Mouse (Mus musculus) neural tube, embryonic 11.5 days (tissue): ENCODE measurements around the gene Cdk5rap3. TPM values are rescaled to one million over a fixed set of nuclear protein-coding genes. Genes with fewer than 3 reads are reported as not detected.
A peak's percentile ranks its signal among the peaks of the same experiment; 100 is the strongest.

ENCODE experiments used
- ATAC-seq: fragments of 200-750 bp; cut with Nextera tagmentation; 2 replicates; pipeline ENCODE4 v1.8.0; 2017; ENCODE audit warnings: moderate number of reproducible peaks, mild to moderate bottlenecking, moderate TSS enrichment, moderate library complexity; ENCODE audit not compliant: insufficient read depth, low FRiP score, low TSS enrichment
- DNase-seq: peaks from one replicate; pipeline ENCODE4 v3.0.0-alpha.2; 2015; ENCODE audit warnings: low spot score
- H3K27ac ChIP-seq: fragments of 300-500 bp; sonication (generic); 2 replicates; pipeline ENCODE4 v1.5.1; 2014; ENCODE audit warnings: low read depth, mild to moderate bottlenecking, low read length
- H3K27me3 ChIP-seq: fragments of 300-500 bp; sonication (generic); 2 replicates; pipeline ENCODE4 v1.6.1; 2014; ENCODE audit warnings: mild to moderate bottlenecking, low read length, mixed read lengths; ENCODE audit not compliant: control insufficient read depth, insufficient read depth
- H3K36me3 ChIP-seq: fragments of 300-500 bp; sonication (generic); 2 replicates; pipeline ENCODE4 v1.6.1; 2014; ENCODE audit warnings: mild to moderate bottlenecking, low read length, moderate library complexity, mixed read lengths; ENCODE audit not compliant: control insufficient read depth, insufficient read depth
- H3K4me1 ChIP-seq: fragments of 300-500 bp; sonication (generic); 2 replicates; pipeline ENCODE4 v1.6.1; 2014; ENCODE audit warnings: low read length, mixed read lengths; ENCODE audit not compliant: control insufficient read depth, insufficient read depth
- H3K4me2 ChIP-seq: fragments of 300-500 bp; sonication (generic); 2 replicates; pipeline ENCODE4 v1.6.1; 2014; ENCODE audit warnings: low read depth, mild to moderate bottlenecking, moderate library complexity
- H3K4me3 ChIP-seq: fragments of 300-500 bp; sonication (generic); 2 replicates; pipeline ENCODE4 v1.5.1; 2014; ENCODE audit warnings: low read depth, low read length
- H3K9ac ChIP-seq: fragments of 300-500 bp; sonication (generic); 2 replicates; pipeline ENCODE4 v1.6.1; 2014; ENCODE audit warnings: mild to moderate bottlenecking, low read length
- H3K9me3 ChIP-seq: fragments of 300-500 bp; sonication (generic); 2 replicates; pipeline ENCODE4 v1.6.1; 2016; ENCODE audit warnings: low read length; ENCODE audit not compliant: control insufficient read depth
- WGBS: fragments of 180-500 bp; shearing (Covaris S2); extraction: QIAGEN DNeasy Blood & Tissue Kit; methylation state at CpG from one replicate; pipeline ENCODE4 v1.1.7; 2014; 5-methylcytosine and 5-hydroxymethylcytosine counted together
- polyA plus RNA-seq: library from polyadenylated mRNA; unstranded; fragments of >200 nt; fragmentation: Nextera tagmentation; extraction: Ambion mirVana; gene quantifications from 2 replicates; pipeline ENCODE4 v1.2.1, GENCODE M21; 2014

The Cdk5rap3 gene
- polyA plus RNA-seq, 1 experiment from 2014 or later: 92.7 TPM

- H3K27me3 ChIP-seq: no peaks in the 10 kb centered on the region
- H3K36me3 ChIP-seq: peaks cover 3% of the 10 kb centered on the region
- no peaks in the 10 kb centered on the region for H3K9me3 ChIP-seq
- H3K4me2 ChIP-seq: no peak overlapping the region
- H3K4me1 ChIP-seq: 0 out of 2 replicates have a peak, but pooled peaks cover 3% of the 10 kb centered on the region
- DNase-seq (no peak), ATAC-seq (no peak)
- no peak overlapping the region for H3K9ac ChIP-seq
- H3K27ac ChIP-seq: no peak overlapping the region
- WGBS: 90% methylated on average over 4 of the region's 4 CpGs
- H3K4me3 ChIP-seq: no peak overlapping the region
These were observed 31.6 kb upstream of the Cdk5rap3 start for GRCm38 (mm10) chr11:96947849-96948248.

- H3K4me1 ChIP-seq: 0 out of 2 replicates have a peak, but pooled peaks cover 3% of the 10 kb centered on the region
- H3K27me3 ChIP-seq: no peaks in the 10 kb centered on the region
- DNase-seq (no peak), ATAC-seq (no peak)
- H3K36me3 ChIP-seq: no peaks in the 10 kb centered on the region; the same call in 1 of the 2 replicates
- no peaks in the 10 kb centered on the region for H3K9me3 ChIP-seq
- H3K27ac ChIP-seq: no peak overlapping the region
- 86% methylated on average over 9 of the region's 9 CpGs for WGBS
- H3K9ac ChIP-seq: no peak overlapping the region
- H3K4me3 ChIP-seq: no peak overlapping the region
- H3K4me2 ChIP-seq: no peak overlapping the region
These were observed 30.2 kb upstream of the Cdk5rap3 start for GRCm38 (mm10) chr11:96946498-96946897.

- 87% methylated on average over 14 of the region's 14 CpGs for WGBS
- Histone ChIP-seq H3K36me3 (no peaks in the 10 kb centered on the region), H3K4me1 (0 out of 2 replicates have a peak, but pooled peaks cover 3% of the 10 kb centered on the region), H3K4me2 (peak overlapping the region; percentile 85; the same call in 1 of the 2 replicates), H3K9me3 (no peaks in the 10 kb centered on the region), H3K4me3 (peak overlapping the region; percentile 45; the same call in 1 of the 2 replicates), H3K27ac (no peak overlapping the region), H3K27me3 (no peaks in the 10 kb centered on the region), H3K9ac (no peak overlapping the region; the same call in 1 of the 2 replicates)
- DNase-seq: no peak
- ATAC-seq: no peak
These were observed 28.7 kb upstream of the Cdk5rap3 start for GRCm38 (mm10) chr11:96944844-96945580.

GRCm38 (mm10) chr11:96943746-96944304 lies 27.5 kb upstream of the Cdk5rap3 start, which contains the start of gene Pnpo:
TSS of gene Pnpo (minus strand) at chr11:96943986.
- WGBS: under 1% methylated on average over 29 of the region's 29 CpGs
- ATAC-seq (peak; percentile 82), DNase-seq (peak; percentile 89)
- no peaks in the 10 kb centered on the region for H3K36me3 ChIP-seq
- 0 out of 2 replicates have a peak, but pooled peaks cover 3% of the 10 kb centered on the region for H3K4me1 ChIP-seq
- peak within 1 kb of the TSS; percentile 45 for H3K4me3 ChIP-seq
- H3K4me2 ChIP-seq: peak within 1 kb of the TSS; percentile 85
- no peak within 1 kb of the TSS for H3K27ac ChIP-seq
- H3K27me3 ChIP-seq: no peaks in the 10 kb centered on the region
- no peaks in the 10 kb centered on the region for H3K9me3 ChIP-seq
- peak within 1 kb of the TSS; percentile 61 for H3K9ac ChIP-seq

- DNase-seq (no peak), ATAC-seq (no peak)
- H3K9me3 ChIP-seq: no peaks in the 10 kb centered on the region
- WGBS: 84% methylated on average over 6 of the region's 6 CpGs
- H3K27ac ChIP-seq: no peak overlapping the region
- 0 out of 2 replicates have a peak, but pooled peaks cover 3% of the 10 kb centered on the region for H3K4me1 ChIP-seq
- H3K27me3 ChIP-seq: no peaks in the 10 kb centered on the region
- H3K36me3 ChIP-seq: no peaks in the 10 kb centered on the region
- H3K9ac ChIP-seq: no peak overlapping the region
- H3K4me3 ChIP-seq: no peak overlapping the region
- no peak overlapping the region for H3K4me2 ChIP-seq
These were observed 25.8 kb upstream of the Cdk5rap3 start for GRCm38 (mm10) chr11:96941989-96942590.

GRCm38 (mm10) chr11:96940578-96941465 lies 24.5 kb upstream of the Cdk5rap3 start:
- Histone ChIP-seq H3K36me3 (no peaks in the 10 kb centered on the region), H3K9ac (no peak overlapping the region), H3K4me1 (0 out of 2 replicates have a peak, but pooled peaks cover 3% of the 10 kb centered on the region), H3K27me3 (no peaks in the 10 kb centered on the region), H3K4me3 (no peak overlapping the region), H3K4me2 (no peak overlapping the region), H3K27ac (no peak overlapping the region), H3K9me3 (no peaks in the 10 kb centered on the region)
- ATAC-seq (no peak), DNase-seq (no peak)
- WGBS: 80% methylated on average over 16 of the region's 16 CpGs

- DNase-seq (no peak), ATAC-seq (no peak)
- H3K4me3 ChIP-seq: no peak overlapping the region
- no peak overlapping the region for H3K27ac ChIP-seq
- no peak overlapping the region for H3K4me2 ChIP-seq
- 89% methylated on average over 6 of the region's 6 CpGs for WGBS
- no peaks in the 10 kb centered on the region for H3K36me3 ChIP-seq
- no peaks in the 10 kb centered on the region for H3K4me1 ChIP-seq
- H3K9ac ChIP-seq: no peak overlapping the region
- H3K9me3 ChIP-seq: no peaks in the 10 kb centered on the region
- H3K27me3 ChIP-seq: no peaks in the 10 kb centered on the region
These were observed 22.1 kb upstream of the Cdk5rap3 start for GRCm38 (mm10) chr11:96938426-96938800.
